Mouse (Mus musculus) 3134 (cell line): ENCODE measurements around the gene Nfia.

Source experiments
- DNase-seq: peaks from one replicate; pipeline ENCODE4 v3.0.0-alpha.2; 2011; ENCODE audit warnings: low spot score; ENCODE audit not compliant: insufficient read length; ENCODE audit errors: extremely low read depth

Gene Nfia

DNA sequence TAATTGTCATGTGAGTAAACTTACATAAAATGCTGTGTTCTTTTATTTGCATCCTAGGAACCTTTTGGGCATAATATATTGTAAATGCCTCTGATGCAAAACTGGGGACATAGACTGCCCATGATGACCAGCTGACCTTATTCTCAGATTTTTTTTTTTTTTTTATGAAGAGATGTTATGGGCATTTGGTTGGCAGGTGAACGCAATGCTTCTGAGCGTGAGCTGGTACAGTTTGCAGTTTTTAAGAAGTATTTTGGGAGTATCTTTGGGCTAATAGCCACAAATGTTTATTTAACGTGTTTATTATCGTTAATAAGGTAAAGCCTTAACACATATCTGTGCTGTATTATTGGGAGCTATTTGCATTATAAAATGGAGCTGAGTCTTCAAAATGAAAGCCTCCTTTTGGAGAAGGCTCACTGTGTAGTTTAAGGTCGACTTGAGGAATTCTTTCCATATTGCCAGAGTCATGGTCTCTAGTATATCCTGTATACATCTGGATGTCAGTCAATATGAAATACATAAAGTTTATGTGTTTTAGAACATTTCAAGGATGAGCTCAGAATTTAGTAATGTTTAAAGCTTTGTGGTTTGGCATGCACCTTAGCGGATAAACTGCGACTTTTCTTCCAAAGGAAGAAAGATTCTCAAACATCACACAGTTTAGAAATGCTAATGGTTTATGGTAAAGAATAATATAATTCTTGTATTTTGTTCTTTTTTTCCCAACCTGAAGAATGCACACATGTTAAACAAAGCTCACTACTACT lies 8.3 kb downstream of the Nfia start:
- no peak for DNase-seq

GRCm38 (mm10) chr4:97782069-97782468 lies 9.5 kb downstream of the Nfia start:
- no peak for DNase-seq

DNA sequence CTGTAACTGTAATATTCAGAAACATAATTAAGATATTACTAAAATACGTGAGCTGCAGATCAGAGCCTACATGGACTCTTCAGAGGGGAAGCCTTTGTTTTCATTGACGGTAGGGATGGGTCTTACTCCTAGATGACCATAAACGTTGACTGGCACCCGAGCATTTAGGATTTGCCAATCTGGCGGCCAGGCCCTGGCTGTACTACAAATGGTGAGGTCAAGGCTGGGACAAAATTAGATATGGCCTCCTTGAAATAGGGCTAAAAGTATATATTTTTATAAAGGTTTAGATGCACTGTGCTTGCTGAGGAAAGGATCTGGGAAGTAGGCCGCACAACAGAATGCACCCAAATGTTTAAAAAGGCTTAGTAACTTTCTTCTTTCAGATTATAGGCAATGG lies 10.0 kb downstream of the Nfia start:
- no peak for DNase-seq

DNA sequence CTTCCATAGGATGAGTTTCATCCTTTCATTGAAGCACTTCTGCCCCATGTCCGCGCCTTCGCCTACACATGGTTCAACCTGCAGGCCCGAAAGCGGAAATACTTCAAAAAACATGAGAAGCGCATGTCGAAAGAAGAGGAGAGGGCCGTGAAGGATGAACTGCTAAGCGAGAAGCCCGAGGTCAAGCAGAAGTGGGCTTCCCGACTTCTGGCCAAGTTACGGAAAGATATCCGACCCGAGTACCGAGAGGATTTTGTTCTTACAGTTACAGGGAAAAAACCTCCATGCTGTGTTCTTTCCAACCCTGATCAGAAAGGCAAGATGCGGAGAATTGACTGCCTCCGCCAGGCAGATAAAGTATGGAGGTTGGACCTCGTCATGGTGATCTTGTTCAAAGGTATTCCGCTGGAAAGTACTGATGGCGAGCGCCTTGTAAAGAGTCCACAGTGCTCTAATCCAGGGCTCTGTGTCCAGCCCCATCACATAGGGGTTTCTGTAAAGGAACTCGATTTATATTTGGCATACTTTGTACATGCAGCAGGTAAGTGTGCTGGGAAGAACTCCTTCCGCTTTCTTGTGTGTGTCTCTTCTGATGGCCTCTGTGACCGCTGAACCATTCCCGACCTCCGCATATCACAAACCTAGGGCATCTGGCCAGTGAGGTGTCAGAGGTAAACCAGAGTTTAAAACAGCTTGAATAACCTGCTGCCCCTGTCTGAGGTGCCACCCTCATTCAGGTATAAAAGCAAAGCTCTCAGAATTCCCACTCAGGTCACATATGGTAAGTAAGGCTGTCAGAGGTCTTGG lies 10.7 kb downstream of the Nfia start:
- DNase-seq: no peak

GRCm38 (mm10) chr4:97784236-97784635 lies 11.7 kb downstream of the Nfia start:
- DNase-seq: no peak

DNA sequence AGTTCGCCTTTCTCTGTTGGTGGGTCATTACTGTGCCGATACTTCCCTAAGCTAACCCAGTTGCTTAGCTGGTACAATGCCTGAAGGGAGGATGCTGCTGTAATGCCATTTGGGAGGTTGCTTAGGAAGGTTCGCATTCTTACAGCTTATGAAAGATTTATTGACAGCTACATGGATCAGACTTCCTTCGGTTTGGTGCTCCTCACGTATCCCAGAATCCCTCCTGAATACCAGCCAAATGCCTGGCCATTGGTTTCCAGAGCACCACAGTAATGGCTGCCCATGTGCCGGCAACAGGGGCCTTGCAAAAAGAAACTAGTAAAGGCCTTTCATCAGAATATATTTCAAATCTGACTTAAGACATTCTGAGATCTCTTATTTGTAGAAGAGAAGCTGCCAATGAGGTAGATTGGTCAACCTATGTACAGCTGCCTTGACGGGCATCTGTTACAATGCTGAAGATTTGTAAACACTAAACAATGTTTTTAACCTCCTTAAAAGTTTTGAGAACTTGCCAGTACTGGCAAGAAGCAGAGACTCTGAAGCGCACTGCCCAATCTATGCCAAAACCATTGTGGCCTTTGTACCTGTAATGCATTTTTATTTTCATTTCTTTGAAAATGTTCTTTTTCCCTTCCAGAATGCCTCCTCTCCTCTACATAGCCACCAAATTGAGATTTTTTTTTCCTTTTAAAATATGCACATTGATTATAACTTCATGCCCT lies 13.2 kb downstream of the Nfia start:
- DNase-seq: no peak

- no peak for DNase-seq
These were observed 14.0 kb downstream of the Nfia start for GRCm38 (mm10) chr4:97786571-97786970.

DNA sequence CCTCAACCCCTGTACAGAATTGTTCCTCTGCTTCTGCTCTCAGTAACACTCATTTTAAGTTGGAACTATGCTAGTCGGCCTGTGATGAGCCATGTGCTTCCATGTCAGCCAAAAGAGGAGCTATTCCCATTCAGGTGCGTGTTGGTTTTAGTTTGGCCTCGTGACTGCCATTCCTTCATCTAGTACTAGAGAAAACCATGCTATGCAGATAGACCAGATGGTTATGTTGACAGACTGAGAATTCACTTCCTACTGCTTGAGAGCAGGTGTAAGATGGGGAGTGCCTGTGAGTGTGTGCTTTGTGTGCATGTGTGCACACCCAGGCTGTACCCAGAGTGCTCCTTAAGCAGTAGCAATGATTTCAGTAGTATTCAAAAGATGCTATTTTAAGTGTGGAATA lies 15.0 kb downstream of the Nfia start:
- no peak for DNase-seq

DNA sequence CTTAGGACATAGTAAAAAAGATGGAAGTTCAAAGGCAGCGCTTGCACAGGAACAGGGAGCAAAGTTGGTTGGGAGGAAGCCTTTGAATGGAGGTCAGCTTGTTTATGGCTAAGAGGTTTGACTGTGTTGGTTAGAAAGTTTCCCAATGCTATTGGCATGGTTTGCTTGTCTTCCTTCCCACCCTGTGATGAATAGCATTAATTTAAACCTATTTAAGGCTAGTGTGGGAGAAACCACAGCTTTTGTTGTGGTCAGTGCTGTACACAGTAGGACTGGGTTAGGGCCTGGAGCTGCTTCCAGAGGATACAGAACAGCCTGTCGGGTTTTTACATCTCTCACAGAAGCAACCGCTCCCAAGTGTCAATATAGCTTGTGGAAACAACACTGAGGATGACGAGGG lies 16.0 kb downstream of the Nfia start:
- no peak for DNase-seq

DNA sequence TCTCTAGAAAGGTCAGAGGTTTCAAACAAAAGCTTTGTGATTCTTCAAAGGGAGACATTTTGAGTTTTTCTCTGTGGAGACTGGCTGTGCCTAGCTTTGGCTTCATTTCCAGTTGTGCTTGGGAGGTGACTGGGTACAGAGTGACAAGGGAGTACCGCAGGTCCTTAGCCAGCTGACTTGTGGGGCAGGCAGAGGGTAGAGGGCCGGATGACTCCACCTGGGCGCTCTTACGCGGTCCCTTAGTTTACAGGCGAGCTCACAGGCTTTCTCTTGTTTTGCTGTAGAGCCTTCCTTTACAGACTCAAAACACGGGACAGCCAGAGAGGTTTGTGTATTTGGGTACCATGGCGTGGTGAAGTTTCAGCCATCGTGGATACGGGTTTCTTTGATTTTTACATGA lies 21.4 kb downstream of the Nfia start:
- DNase-seq: no peak

- DNase-seq: no peak
These were observed 22.3 kb downstream of the Nfia start for GRCm38 (mm10) chr4:97794865-97795264.

DNA sequence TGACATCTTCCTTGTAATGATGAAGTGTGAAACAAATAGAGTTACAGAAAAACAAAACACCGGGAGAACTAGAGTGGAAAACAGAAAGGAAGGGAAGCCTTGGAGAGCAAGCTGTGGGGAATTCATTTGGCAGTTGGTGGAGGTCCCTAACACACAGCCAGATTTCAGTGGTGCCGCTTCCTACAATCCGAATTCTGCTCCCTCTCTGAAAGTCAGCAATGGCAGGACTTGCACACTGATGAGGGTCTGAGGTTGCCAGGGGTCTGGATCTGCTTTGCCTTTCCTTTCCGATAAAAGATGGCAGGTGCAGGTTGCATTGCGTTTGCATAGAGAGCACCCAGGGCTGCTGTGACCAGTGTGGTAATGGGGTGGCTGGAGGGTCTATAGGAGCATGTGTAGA lies 23.4 kb downstream of the Nfia start:
- DNase-seq: no peak

- no peak for DNase-seq
These were observed 24.0 kb downstream of the Nfia start for GRCm38 (mm10) chr4:97796505-97796904.

GRCm38 (mm10) chr4:97803791-97804190 lies 31.3 kb downstream of the Nfia start:
- DNase-seq: no peak

DNA sequence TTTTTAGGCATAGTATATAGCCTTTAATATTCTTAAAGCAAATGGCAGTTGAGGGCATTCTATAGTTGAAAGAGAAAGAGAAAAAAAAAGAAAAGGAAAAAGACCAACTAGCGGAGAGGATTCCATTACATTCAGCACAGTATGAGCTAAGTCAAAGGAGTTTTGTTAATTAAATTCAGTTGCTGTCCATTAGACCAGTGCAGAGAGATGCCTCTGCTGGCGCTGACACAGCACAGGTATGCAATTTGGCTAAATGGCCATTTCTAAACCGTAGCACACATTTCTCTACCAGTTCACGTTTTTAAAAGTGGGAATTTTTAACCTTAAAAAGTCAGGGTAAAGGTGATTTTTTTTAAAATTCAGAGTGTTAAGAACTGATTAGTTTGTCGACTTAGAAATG lies 32.1 kb downstream of the Nfia start:
- no peak for DNase-seq

GRCm38 (mm10) chr4:97805255-97805654 lies 32.7 kb downstream of the Nfia start:
- no peak for DNase-seq

- DNase-seq: no peak
These were observed 33.6 kb downstream of the Nfia start for GRCm38 (mm10) chr4:97805896-97806808.

GRCm38 (mm10) chr4:97806924-97807323 lies 34.4 kb downstream of the Nfia start:
- no peak for DNase-seq

GRCm38 (mm10) chr4:97808885-97809284 lies 36.4 kb downstream of the Nfia start:
- no peak for DNase-seq

DNA sequence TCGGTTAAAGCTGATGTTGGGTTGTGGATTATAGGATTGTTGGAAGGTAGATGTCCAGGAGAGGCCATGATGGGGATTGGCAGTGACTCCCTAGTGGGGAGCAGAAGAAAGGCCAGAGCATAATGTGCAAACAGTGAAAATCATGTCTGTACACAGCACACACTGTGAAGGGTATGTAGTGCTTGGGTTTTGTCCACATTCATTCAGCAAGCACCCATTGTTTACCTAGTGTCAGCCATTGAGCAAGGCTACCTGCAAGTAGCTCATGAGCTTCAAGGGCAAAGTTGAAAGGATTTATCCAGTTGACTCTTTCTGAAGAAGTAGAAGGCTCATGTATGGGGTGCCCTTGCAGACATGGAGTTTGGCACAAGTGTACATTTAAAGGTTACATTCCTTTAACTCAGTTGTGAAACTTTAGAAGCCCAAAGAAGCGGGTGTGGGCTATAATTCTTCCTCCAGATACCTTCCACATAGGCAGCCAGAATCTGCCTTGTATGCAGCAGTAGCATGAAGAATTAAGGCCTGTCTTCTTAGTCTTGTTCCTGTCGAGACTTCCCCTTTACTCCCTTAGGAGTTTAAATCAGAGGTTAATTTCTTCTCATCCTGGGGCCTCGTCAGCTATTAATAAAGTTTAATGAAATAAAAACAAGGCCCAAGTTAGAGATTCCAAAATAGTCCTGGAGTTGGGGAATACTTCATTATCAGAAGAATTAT lies 37.2 kb downstream of the Nfia start:
- DNase-seq: no peak
